Mouse (Mus musculus) myocyte (in vitro differentiated cells): ENCODE results near the gene Kank1. TPM values are rescaled to one million over a fixed set of nuclear protein-coding genes. Genes with fewer than 3 reads are reported as not detected.

Experiments used
- H3K27me3 ChIP-seq: one replicate; pipeline ENCODE4 v1.6.1; 2011; ENCODE audit not compliant: control insufficient read depth, insufficient read depth, insufficient read length
- H3K36me3 ChIP-seq: one replicate; pipeline ENCODE4 v1.6.1; 2011; ENCODE audit not compliant: control insufficient read depth, insufficient read depth
- H3K4me2 ChIP-seq: one replicate; pipeline ENCODE4 v1.6.1; 2011; ENCODE audit warnings: low read depth, control low read depth
- H3K4me3 ChIP-seq: one replicate; pipeline ENCODE4 v1.5.1; 2011; ENCODE audit warnings: mild to moderate bottlenecking, control low read depth, moderate library complexity
- H3K79me2 ChIP-seq: one replicate; pipeline ENCODE4 v1.6.1; 2011; ENCODE audit not compliant: control insufficient read depth, insufficient read depth
- H3ac ChIP-seq: one replicate; pipeline ENCODE4 v1.6.1; 2011; ENCODE audit not compliant: control insufficient read depth, insufficient read length
- CEBPB ChIP-seq: IDR thresholded peaks from 2 replicates; pipeline ENCODE4 v1.6.1; 2011; ENCODE audit warnings: mild to moderate bottlenecking, moderate library complexity; ENCODE audit not compliant: poor library complexity, insufficient read depth, severe bottlenecking
- E2F4 ChIP-seq: IDR thresholded peaks from one replicate; pipeline ENCODE4 v1.6.1; 2011; ENCODE audit warnings: mild to moderate bottlenecking, control low read depth, moderate library complexity; ENCODE audit not compliant: insufficient read depth
- MAX ChIP-seq: IDR thresholded peaks from one replicate; pipeline ENCODE4 v1.6.1; 2011; ENCODE audit warnings: low read depth, mild to moderate bottlenecking, control low read depth
- MYOD1 ChIP-seq, 3 experiments: IDR thresholded peaks; one replicate each; pipeline ENCODE4 v1.6.1; 2011; ENCODE audit warnings: control low read depth in 2 of 3, low read depth in 2 of 3, mild to moderate bottlenecking in 2 of 3, moderate library complexity in 1 of 3; ENCODE audit not compliant: insufficient read length in 2 of 3, control insufficient read depth in 1 of 3
- MYOG ChIP-seq, 3 experiments: IDR thresholded peaks; one replicate each; pipeline ENCODE4 v1.6.1; 2011; ENCODE audit warnings: control low read depth in 2 of 3, low read depth in 2 of 3, mild to moderate bottlenecking in 2 of 3; ENCODE audit not compliant: insufficient read length in 2 of 3, control insufficient read depth in 1 of 3, insufficient read depth in 1 of 3
- POLR2A ChIP-seq: IDR thresholded peaks from one replicate; pipeline ENCODE4 v1.6.1; 2011; ENCODE audit warnings: low read depth, mild to moderate bottlenecking, control low read depth, moderate library complexity; ENCODE audit not compliant: insufficient read length
- POLR2AphosphoS2 ChIP-seq: IDR thresholded peaks from one replicate; pipeline ENCODE4 v1.6.1; 2011; ENCODE audit warnings: low read depth, control low read depth; ENCODE audit not compliant: insufficient read length
- REST ChIP-seq: IDR thresholded peaks from one replicate; pipeline ENCODE4 v1.6.1; 2011; ENCODE audit warnings: mild to moderate bottlenecking, control low read depth, moderate library complexity; ENCODE audit not compliant: insufficient read depth, insufficient read length
- SRF ChIP-seq: IDR thresholded peaks from one replicate; pipeline ENCODE4 v1.6.1; 2011; ENCODE audit warnings: low read depth; ENCODE audit not compliant: control insufficient read depth, insufficient read length
- TCF12 ChIP-seq: IDR thresholded peaks from one replicate; pipeline ENCODE4 v1.6.1; 2011; ENCODE audit warnings: mild to moderate bottlenecking, control low read depth; ENCODE audit not compliant: poor library complexity, insufficient read depth, severe bottlenecking
- TCF3 ChIP-seq: IDR thresholded peaks from one replicate; pipeline ENCODE4 v1.6.1; 2011; ENCODE audit warnings: low read depth, control low read depth; ENCODE audit not compliant: insufficient read length
- USF1 ChIP-seq: IDR thresholded peaks from one replicate; pipeline ENCODE4 v1.6.1; 2011; ENCODE audit warnings: low read depth, mild to moderate bottlenecking, control low read depth, moderate library complexity
- polyA plus RNA-seq: library from polyadenylated mRNA; unstranded; fragments of >200 nt; fragmentation: generic; extraction: Trizol; gene quantifications from one replicate; pipeline ENCODE4 v1.2.1, GENCODE M21; 2012; ENCODE audit warnings: missing spikeins

Kank1 gene
- polyA plus RNA-seq, 1 experiment = 4.3 TPM

DNA sequence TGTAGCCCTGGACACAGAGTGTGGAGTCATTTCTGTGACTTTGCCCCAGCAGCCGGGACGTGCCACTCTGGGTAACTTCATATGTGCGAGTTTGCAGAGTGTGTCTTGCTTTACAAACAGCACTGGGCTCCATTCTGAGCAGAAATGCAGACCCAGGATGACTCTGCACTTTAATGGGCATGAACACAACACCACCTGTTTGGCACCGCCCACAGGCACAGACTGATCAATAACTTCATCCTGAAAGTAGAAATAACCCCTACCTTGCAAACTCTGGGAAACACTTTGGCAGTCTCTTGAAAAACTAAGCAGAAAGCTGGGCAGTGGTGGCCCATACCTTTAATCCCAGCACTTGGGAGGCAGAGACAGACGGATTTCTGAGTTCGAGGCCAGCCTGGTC lies 244.0 kb downstream of the Kank1 start:
- Histone ChIP-seq H3K4me2 (no peak overlapping the region), H3K36me3 (no peaks in the 10 kb centered on the region), H3ac (no peak overlapping the region), H3K4me3 (no peak overlapping the region), H3K27me3 (no peaks in the 10 kb centered on the region), H3K79me2 (no peaks in the 10 kb centered on the region)
- no peak for TF ChIP-seq REST
- no peak for TF ChIP-seq E2F4
- TF ChIP-seq TCF3 = no peak
- TF ChIP-seq MAX = no peak
- no peak for TF ChIP-seq MYOG (IDR thresholded peaks at IDR 0.05; ENCODE audit: control insufficient read depth in 1 of 3, insufficient read depth in 1 of 3, insufficient read length in 2 of 3, low read depth in 2 of 3)
- TF ChIP-seq POLR2AphosphoS2 = no peak
- TF ChIP-seq MYOD1 (IDR thresholded peaks at IDR 0.05; ENCODE audit: control insufficient read depth in 1 of 3, insufficient read length in 2 of 3, low read depth in 2 of 3) = no peak
- no peak for TF ChIP-seq TCF12
- no peak for TF ChIP-seq CEBPB
- TF ChIP-seq USF1 = no peak
- TF ChIP-seq POLR2A = no peak
- TF ChIP-seq SRF = no peak

Other genes with a start within 250 kb of the Kank1 start
- 1.4 TPM for gene Dock8, start 237.4 kb upstream of the Kank1 start, polyA plus RNA-seq